ENCODE assay signal across 11 mouse cellular contexts in the genomic region with DNA sequence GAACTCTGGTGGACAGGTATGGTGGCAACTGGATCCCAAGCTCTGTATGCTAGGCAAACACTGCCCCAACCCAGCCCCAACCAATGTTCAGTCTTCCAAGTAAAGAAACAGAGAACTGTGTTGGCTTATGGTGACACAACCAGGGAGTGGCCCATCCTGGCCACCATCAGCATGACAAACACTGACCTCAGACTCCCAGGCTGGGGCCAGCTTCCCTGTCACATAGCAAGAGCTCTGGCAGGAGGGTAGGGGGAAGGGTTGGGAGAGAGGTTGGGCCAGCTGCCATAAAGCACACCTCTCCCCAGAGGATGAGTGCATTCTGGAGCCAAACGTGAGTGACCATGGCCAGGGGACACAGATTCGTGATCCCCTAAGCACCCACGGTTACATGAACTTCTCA. TPM values are rescaled to one million over a fixed set of nuclear protein-coding genes. Genes with fewer than 3 reads are reported as not detected.
DNase-seq lines count a peak whose midpoint lies in the region; ATAC-seq and TF ChIP-seq lines count a peak whose summit lies in the region.
"Had no signal": no experiment of that assay in that cellular context is flagged by ENCODE, and none has a peak within 500 bp of the region (broad histone marks: within the 10 kb centered on the region; RNA-seq: fewer than 3 reads in every experiment).

No protein-coding gene starts in this region.

- H3K27me3 ChIP-seq in C2C12 (ENCODE audit: control insufficient read depth, insufficient read depth, insufficient read length): no peaks in the 10 kb centered on the region
- H3K27me3 ChIP-seq in intestine, embryonic 15.5 days (replicated peaks): no peaks in the 10 kb centered on the region

- peaks cover 25% of the 10 kb centered on the region for H3K79me3 ChIP-seq in C2C12 (ENCODE audit: low read depth)

- H3K36me3 ChIP-seq in C2C12 (ENCODE audit: control insufficient read depth, insufficient read depth): peaks cover 12% of the 10 kb centered on the region
- H3K36me3 ChIP-seq in intestine, embryonic 15.5 days: no peaks in the 10 kb centered on the region
- H3K36me3 ChIP-seq: midbrain, embryonic 12.5 days had no signal

- TF ChIP-seq CTCF in C2C12 (IDR thresholded peaks at IDR 0.05; ENCODE audit: control insufficient read depth, insufficient read depth, insufficient read length): no peak

- peak; percentile 62 for ATAC-seq in intestine, embryonic 15.5 days

- H3K9ac ChIP-seq in intestine, embryonic 15.5 days: no peak overlapping the region
- H3K9ac ChIP-seq: midbrain, embryonic 12.5 days had no signal

- no peak overlapping the region for H3K4me2 ChIP-seq in intestine, embryonic 15.5 days (replicated peaks)
- H3K4me2 ChIP-seq: midbrain, embryonic 12.5 days had no signal

- H3K4me3 ChIP-seq in C2C12 (ENCODE audit: insufficient read depth, poor library complexity, severe bottlenecking): no peak overlapping the region
- H3K4me3 ChIP-seq in intestine, embryonic 15.5 days (replicated peaks): no peak overlapping the region
- H3K4me3 ChIP-seq: erythroblast, embryonic 14.5 days; midbrain, embryonic 12.5 days had no signal

- DNase-seq in adrenal gland, postnatal 14 days: peak; percentile 43
- DNase-seq in adrenal gland, adult 18-20 months (ENCODE audit: low spot score in 2 of 2): no peak
- DNase-seq in lung, postnatal 36 days: peak; percentile 89
- no peak for DNase-seq in cerebellum, postnatal 25 days
- no peak for DNase-seq in embryo, embryonic 11 days
- no peak for DNase-seq in spleen, adult 18-20 months
- DNase-seq: right cerebral cortex, postnatal 14 days had no signal

- 47% methylated on average over 3 of the region's 3 CpGs for WGBS in intestine, embryonic 15.5 days

- peaks cover 27% of the 10 kb centered on the region for H3K79me2 ChIP-seq in C2C12 (ENCODE audit: control insufficient read depth, insufficient read depth)

- no peaks in the 10 kb centered on the region for H3K9me3 ChIP-seq in intestine, embryonic 15.5 days
- H3K9me3 ChIP-seq: midbrain, embryonic 12.5 days had no signal

- H3ac ChIP-seq in C2C12 (ENCODE audit: control insufficient read depth, insufficient read length, low read depth): no peak overlapping the region

- H3K27ac ChIP-seq in intestine, embryonic 15.5 days: 0 out of 2 replicates have a peak overlapping the region, but pooled peaks have one; percentile 6
- H3K27ac ChIP-seq: midbrain, embryonic 12.5 days had no signal

- peaks cover 19% of the 10 kb centered on the region for H3K4me1 ChIP-seq in intestine, embryonic 15.5 days (replicated peaks)

TF ChIP-seq in C2C12, 6 proteins besides CTCF, POLR2A, EP300 and RAD21:
- peak; percentile 15 for TF ChIP-seq CEBPB (IDR thresholded peaks at IDR 0.05; ENCODE audit: low read depth)
- no peak for TF ChIP-seq MAX (IDR thresholded peaks at IDR 0.05)

RNA-seq across cellular contexts. Expression of gene Plaur, which starts 2.4 kb away (rescaled TPM):
- total RNA-seq in adrenal gland, postnatal 14 days (2021): 5.2 and 7.9 TPM in 2 replicates
- 10 to 100 TPM in 1 of 2 experiments, 1 to 10 TPM in 1; 6.5 to 14.4 TPM for total RNA-seq in adrenal gland, adult 18-20 months (2021)
- 191 TPM for polyA plus RNA-seq in C2C12 (2012; fragmentation: generic; extraction: Trizol)
- 8.7 and 10.5 TPM in 2 replicates for polyA plus RNA-seq in intestine, embryonic 15.5 days (2015; fragmentation: Nextera tagmentation; extraction: Ambion mirVana)

RNA-seq across cellular contexts. Expression of gene Irgc1, which starts 7.7 kb away (rescaled TPM):
- not detected in 2 replicates for total RNA-seq in adrenal gland, postnatal 14 days (2021)
- total RNA-seq in adrenal gland, adult 18-20 months (2021): not detected
- 0.33 TPM for polyA plus RNA-seq in C2C12 (2012; fragmentation: generic; extraction: Trizol)
- polyA plus RNA-seq in intestine, embryonic 15.5 days (2015; fragmentation: Nextera tagmentation; extraction: Ambion mirVana): not detected in 2 replicates
- polyA plus RNA-seq: erythroblast, embryonic 14.5 days; midbrain, embryonic 12.5 days had no signal

RNA-seq across cellular contexts. Expression of gene Cadm4, which starts 22.0 kb away (rescaled TPM):
- total RNA-seq in adrenal gland, postnatal 14 days (2021): 5.7 and 6.4 TPM in 2 replicates
- 1 to 10 TPM; 3.5 TPM for total RNA-seq in adrenal gland, adult 18-20 months (2021)
- 160 TPM for polyA plus RNA-seq in C2C12 (2012; fragmentation: generic; extraction: Trizol)
- polyA plus RNA-seq in intestine, embryonic 15.5 days (2015; fragmentation: Nextera tagmentation; extraction: Ambion mirVana): 2.8 and 3.3 TPM in 2 replicates

RNA-seq across cellular contexts. Expression of gene Zfp428, which starts 47.0 kb away (rescaled TPM):
- total RNA-seq in adrenal gland, postnatal 14 days (2021): 6.1 and 7.5 TPM in 2 replicates
- total RNA-seq in adrenal gland, adult 18-20 months (2021): 1 to 10 TPM; 4.6 to 5.0 TPM
- polyA plus RNA-seq in C2C12 (2012; fragmentation: generic; extraction: Trizol): 53.8 TPM
- 32.0 and 36.6 TPM in 2 replicates for polyA plus RNA-seq in intestine, embryonic 15.5 days (2015; fragmentation: Nextera tagmentation; extraction: Ambion mirVana)

RNA-seq across cellular contexts. Expression of gene AC161166.1, which starts 52.4 kb away (rescaled TPM):
- total RNA-seq in adrenal gland, postnatal 14 days (2021): not detected in 2 replicates
- total RNA-seq in adrenal gland, adult 18-20 months (2021): not detected
- polyA plus RNA-seq in C2C12 (2012; fragmentation: generic; extraction: Trizol): 0.16 TPM
- polyA plus RNA-seq in intestine, embryonic 15.5 days (2015; fragmentation: Nextera tagmentation; extraction: Ambion mirVana): 0.14 and 0.24 TPM in 2 replicates
- polyA plus RNA-seq: erythroblast, embryonic 14.5 days had no signal

Comparison
In these comparisons a context has a peak if more than half of its experiments do, and no peak if none do; other contexts are left out.
1. DNase-seq: peak in adrenal gland, postnatal 14 days (single experiment) and lung, postnatal 36 days (single experiment); none in adrenal gland, adult 18-20 months (0 of 2), cerebellum, postnatal 25 days (0 of 2), embryo, embryonic 11 days (single experiment) and spleen, adult 18-20 months (0 of 2).